Mouse (Mus musculus): ENCODE results near the gene Padi6.
A peak's percentile ranks its signal among the peaks of the same experiment; 100 is the strongest.

The Padi6 gene

DNA sequence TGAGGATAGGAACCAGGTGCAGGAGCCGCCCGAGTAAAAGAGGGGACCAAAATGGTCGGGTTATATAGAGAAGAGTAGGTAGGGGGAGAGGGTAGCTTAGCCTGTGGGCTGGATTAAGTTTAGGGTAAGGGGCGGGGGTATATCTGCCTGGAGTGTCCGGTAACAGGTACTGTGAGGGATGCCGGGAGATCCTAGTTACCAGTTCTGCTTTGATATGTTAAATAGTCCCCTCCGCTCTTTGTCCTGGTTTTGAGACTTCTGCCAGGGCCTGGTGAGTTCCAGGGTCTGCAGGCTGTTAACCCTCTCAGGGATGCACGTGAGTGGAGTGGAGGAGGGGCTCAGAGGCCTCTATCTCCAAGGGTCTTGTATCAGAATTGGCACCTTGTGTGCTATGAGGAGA, 38.8 kb downstream of the Padi6 start:
- DNase-seq: no peak

DNA sequence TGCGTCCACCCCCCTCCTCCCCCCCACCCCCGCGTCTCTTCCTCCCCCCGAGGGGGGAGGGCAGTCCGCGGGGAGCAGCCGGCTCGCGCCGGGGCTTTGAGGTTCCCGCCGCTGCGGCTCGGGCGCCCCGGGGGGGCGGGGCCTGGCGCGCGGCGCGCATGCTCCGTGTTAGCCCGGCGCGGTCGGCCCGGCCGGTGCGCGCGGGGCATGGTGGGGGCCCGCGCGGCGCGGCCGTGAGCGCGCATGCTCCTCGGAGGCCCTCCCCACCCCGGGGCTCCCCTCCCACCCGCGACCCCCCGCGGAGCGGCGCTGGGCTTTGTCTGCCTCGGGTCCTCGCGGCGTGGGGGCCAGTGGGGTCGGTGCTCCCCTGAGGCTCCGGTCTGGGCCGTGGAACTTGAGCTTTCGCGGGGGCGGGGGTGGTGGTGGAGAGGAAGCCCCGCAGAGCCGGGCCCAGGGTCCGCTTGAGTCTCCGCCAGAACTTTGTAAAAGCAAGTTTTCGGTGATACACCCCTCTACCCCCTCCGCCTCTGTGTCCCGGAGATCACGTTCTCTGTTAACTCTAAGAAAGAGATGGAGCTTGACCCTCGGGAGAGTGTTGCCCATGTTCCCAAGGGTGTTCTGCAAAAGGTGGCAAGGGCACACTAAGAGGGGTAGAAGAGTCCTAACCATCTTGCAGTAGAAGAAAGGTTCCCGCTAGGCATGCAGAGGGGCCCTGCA, 39.7 kb downstream of the Padi6 start:
- DNase-seq: peak; percentile 88

- DNase-seq: no peak
Observed at GRCm38 (mm10) chr4:140701716-140702561, 40.5 kb downstream of the Padi6 start.

GRCm38 (mm10) chr4:140701049-140701715, 41.3 kb downstream of the Padi6 start:
- DNase-seq: peak; percentile 81

GRCm38 (mm10) chr4:140700269-140701018, 42.0 kb downstream of the Padi6 start, which contains the start of gene Rcc2:
Rcc2 (plus strand) TSS chr4:140700541.
- no peak for DNase-seq

GRCm38 (mm10) chr4:140699441-140700127, 42.9 kb downstream of the Padi6 start:
- DNase-seq: peak; percentile 71

DNA sequence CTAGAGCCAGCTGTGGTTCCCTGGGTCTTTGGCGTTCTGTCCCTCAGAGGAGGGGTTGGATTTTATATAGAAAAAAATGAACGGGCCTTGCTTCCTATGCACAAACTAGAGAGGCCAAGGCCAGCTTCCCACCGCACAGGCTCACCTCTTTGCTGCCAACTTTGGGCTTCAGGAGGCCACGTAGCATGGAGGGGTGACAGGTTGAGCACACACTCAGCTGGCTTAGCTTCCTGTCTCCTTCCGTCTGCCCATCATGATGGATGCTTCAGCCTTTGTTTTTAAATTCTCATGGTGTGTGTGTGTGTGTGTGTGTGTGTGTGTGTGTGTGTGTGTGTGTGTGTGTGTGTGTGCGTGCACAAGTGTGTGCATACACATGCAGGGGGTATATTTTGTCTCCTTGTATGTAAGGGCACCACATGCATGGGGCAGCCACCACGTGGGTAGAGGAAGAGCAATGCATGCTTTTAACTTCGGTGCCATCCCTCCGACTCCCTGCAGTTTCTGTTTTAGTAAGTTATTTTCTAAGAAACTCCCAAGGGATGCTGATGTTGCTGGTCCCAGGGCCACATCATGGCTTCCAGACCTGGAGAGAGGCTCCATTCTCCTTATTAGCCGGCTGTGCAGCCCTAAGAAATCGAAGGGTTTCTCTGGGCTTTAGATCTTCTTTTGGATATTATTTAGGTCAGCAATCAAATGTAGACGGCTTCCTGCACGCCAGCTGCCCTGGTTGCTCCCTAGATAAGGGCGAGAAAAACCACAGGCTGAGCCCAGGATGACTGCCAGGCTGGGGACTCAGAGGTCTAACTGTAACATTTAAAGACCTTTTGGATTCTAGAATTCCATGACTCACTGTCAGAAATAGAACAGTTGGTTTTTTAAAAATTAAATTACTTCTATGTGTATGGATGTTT, 46.5 kb downstream of the Padi6 start:
- no peak for DNase-seq

DNA sequence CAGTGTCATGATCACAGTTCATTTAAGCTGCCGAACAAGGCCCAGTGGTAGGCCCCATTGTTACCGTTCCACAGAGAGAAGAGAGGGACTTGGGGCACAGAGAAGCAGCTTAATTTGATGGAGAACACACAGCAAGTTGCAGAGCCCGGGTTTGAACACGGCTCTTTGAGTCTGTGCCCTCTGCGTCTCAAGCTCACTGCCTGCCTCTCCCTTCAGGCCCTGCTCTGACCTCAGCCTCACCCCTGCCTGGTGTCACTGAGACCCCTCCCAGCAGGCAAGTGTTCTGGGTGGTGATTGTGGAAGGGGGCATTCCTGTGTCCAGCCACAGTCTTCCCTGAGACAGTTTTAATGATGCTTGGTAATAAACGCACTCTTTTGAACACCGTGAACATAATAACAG, 47.3 kb downstream of the Padi6 start:
- no peak for DNase-seq

GRCm38 (mm10) chr4:140694551-140695060, 47.8 kb downstream of the Padi6 start:
- DNase-seq: no peak

- no peak for DNase-seq
Observed at GRCm38 (mm10) chr4:140693513-140693912, 48.9 kb downstream of the Padi6 start.

GRCm38 (mm10) chr4:140691481-140691880, 51.0 kb downstream of the Padi6 start:
- no peak for DNase-seq

- no peak for DNase-seq
Observed at GRCm38 (mm10) chr4:140689873-140690655, 52.4 kb downstream of the Padi6 start.

DNA sequence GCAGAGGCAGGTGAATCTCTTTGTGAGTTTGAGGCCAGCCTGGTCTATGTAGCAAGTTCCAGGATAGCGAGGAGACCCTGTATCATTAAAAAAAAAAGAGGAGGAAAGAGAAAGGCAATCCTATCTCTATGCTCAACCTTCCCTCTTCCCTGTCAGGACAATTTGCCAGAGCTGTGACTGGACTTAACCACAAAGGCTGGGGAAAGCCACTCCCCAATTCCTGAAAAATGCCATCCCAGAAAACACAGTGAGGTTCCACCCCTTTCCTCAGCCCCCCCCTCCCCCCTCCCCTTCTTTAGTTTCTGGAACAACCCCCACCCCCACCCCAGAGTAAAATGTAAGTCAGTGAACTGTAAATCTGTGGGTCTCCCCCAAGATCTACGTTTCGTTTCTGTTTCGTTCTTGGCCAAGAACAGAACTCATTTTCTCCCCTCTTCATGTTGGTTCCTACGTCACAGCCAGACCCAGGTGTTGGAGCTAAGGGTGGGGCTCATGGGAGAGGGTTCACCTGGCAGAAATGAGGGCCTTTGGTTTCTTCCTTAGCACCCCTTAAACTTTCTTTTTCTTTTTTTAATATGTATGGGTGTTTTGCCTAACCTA, 53.5 kb downstream of the Padi6 start:
- no peak for DNase-seq

DNA sequence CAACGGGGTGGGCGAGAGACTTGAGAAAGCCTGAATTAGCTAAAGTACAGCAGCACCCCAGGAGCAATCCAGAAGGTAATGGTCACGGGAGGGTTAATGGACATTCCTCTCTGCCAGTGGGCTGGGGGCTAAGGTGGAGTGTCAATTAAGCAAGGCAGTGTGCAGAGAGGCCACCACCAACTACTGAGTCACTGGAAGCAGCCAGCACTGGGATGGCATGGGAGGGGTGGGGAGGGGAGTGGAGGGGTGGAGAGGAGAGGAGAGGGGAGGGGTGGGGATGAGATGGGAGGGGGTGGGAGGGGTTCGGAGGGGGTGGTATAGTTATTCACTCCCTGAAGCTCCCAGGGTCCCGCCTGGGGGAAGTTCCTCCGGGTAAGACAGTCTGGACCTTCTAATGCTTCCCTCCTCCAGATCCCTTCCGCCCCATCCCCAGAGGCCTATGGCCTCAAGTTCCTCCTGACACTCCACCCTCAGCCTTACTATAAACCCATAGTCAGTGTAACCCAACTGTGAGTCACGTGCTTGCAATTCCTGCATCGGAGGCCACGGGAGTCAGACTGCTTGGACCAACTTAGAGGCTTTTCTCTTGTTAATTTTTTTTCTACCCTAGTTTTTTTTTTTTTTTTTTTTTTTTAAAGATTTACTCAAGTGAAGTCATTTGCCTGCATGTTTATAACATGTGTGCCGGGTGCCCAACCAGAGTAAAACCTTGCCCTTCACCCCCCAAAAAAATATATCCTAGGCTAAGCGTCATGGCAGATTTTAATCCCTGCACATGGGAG, 54.2 kb downstream of the Padi6 start:
- no peak for DNase-seq

- DNase-seq: no peak
Observed at GRCm38 (mm10) chr4:140684881-140685303, 57.6 kb downstream of the Padi6 start.

- DNase-seq: peak; percentile 57
Observed at GRCm38 (mm10) chr4:140684141-140684871, 58.1 kb downstream of the Padi6 start.

GRCm38 (mm10) chr4:140683608-140684007, 58.8 kb downstream of the Padi6 start:
- no peak for DNase-seq

All from lung, postnatal 14 days (tissue).